Mouse (Mus musculus): ENCODE data around the gene Asah2. TPM values are rescaled to one million over a fixed set of nuclear protein-coding genes. Genes with fewer than 3 reads are reported as not detected.

Asah2 gene
- polyA plus RNA-seq, 1 experiment, result 6.2 TPM

- Histone ChIP-seq H3K4me3 (ENCODE audit: insufficient read depth, low read length) (no peak overlapping the region), H3K4me1 (ENCODE audit: control insufficient read depth, insufficient read depth, low read length) (no peaks in the 10 kb centered on the region), H3K27ac (ENCODE audit: insufficient read depth, low read length) (no peak overlapping the region)
- no peak for TF ChIP-seq POLR2A (IDR thresholded peaks at IDR 0.05; ENCODE audit: extremely low read depth, insufficient read depth, low read length)
- no peak for TF ChIP-seq CTCF (IDR thresholded peaks at IDR 0.05; ENCODE audit: extremely low read depth, insufficient read depth, low read length)
Observed at GRCm38 (mm10) chr19:32019722-32020121, 88.3 kb downstream of the Asah2 start.

GRCm38 (mm10) chr19:32018585-32018984, 89.4 kb downstream of the Asah2 start:
- H3K4me3 ChIP-seq (ENCODE audit: insufficient read depth, low read length), result no peak overlapping the region
- no peak for TF ChIP-seq CTCF (IDR thresholded peaks at IDR 0.05; ENCODE audit: extremely low read depth, insufficient read depth, low read length)
- no peak for TF ChIP-seq POLR2A (IDR thresholded peaks at IDR 0.05; ENCODE audit: extremely low read depth, insufficient read depth, low read length)
- H3K4me1 ChIP-seq (ENCODE audit: control insufficient read depth, insufficient read depth, low read length), result no peaks in the 10 kb centered on the region
- H3K27ac ChIP-seq (ENCODE audit: insufficient read depth, low read length), result no peak overlapping the region

GRCm38 (mm10) chr19:32018053-32018452, 90.0 kb downstream of the Asah2 start:
- H3K27ac ChIP-seq (ENCODE audit: insufficient read depth, low read length), result no peak overlapping the region
- TF ChIP-seq CTCF (IDR thresholded peaks at IDR 0.05; ENCODE audit: extremely low read depth, insufficient read depth, low read length) (no peak), POLR2A (IDR thresholded peaks at IDR 0.05; ENCODE audit: extremely low read depth, insufficient read depth, low read length) (no peak)
- no peak overlapping the region for H3K4me3 ChIP-seq (ENCODE audit: insufficient read depth, low read length)
- no peaks in the 10 kb centered on the region for H3K4me1 ChIP-seq (ENCODE audit: control insufficient read depth, insufficient read depth, low read length)

GRCm38 (mm10) chr19:32002623-32003022, 105.4 kb downstream of the Asah2 start:
- H3K4me3 ChIP-seq (ENCODE audit: insufficient read depth, low read length), result no peak overlapping the region
- H3K4me1 ChIP-seq (ENCODE audit: control insufficient read depth, insufficient read depth, low read length), result no peaks in the 10 kb centered on the region
- H3K27ac ChIP-seq (ENCODE audit: insufficient read depth, low read length), result no peak overlapping the region
- TF ChIP-seq POLR2A (IDR thresholded peaks at IDR 0.05; ENCODE audit: extremely low read depth, insufficient read depth, low read length) (no peak), CTCF (IDR thresholded peaks at IDR 0.05; ENCODE audit: extremely low read depth, insufficient read depth, low read length) (no peak)

GRCm38 (mm10) chr19:31996916-31997315, 111.1 kb downstream of the Asah2 start:
- TF ChIP-seq CTCF (IDR thresholded peaks at IDR 0.05; ENCODE audit: extremely low read depth, insufficient read depth, low read length) (no peak), POLR2A (IDR thresholded peaks at IDR 0.05; ENCODE audit: extremely low read depth, insufficient read depth, low read length) (no peak)
- Histone ChIP-seq H3K4me1 (ENCODE audit: control insufficient read depth, insufficient read depth, low read length) (no peaks in the 10 kb centered on the region), H3K4me3 (ENCODE audit: insufficient read depth, low read length) (no peak overlapping the region), H3K27ac (ENCODE audit: insufficient read depth, low read length) (no peak overlapping the region)

- Histone ChIP-seq H3K4me3 (ENCODE audit: insufficient read depth, low read length) (no peak overlapping the region), H3K4me1 (ENCODE audit: control insufficient read depth, insufficient read depth, low read length) (no peaks in the 10 kb centered on the region), H3K27ac (ENCODE audit: insufficient read depth, low read length) (no peak overlapping the region)
- TF ChIP-seq CTCF (IDR thresholded peaks at IDR 0.05; ENCODE audit: extremely low read depth, insufficient read depth, low read length), result no peak
- TF ChIP-seq POLR2A (IDR thresholded peaks at IDR 0.05; ENCODE audit: extremely low read depth, insufficient read depth, low read length), result no peak
Observed at GRCm38 (mm10) chr19:31991057-31991456, 117.0 kb downstream of the Asah2 start.

GRCm38 (mm10) chr19:31975882-31976281, 132.1 kb downstream of the Asah2 start:
- Histone ChIP-seq H3K27ac (ENCODE audit: insufficient read depth, low read length) (no peak overlapping the region), H3K4me1 (ENCODE audit: control insufficient read depth, insufficient read depth, low read length) (no peaks in the 10 kb centered on the region), H3K4me3 (ENCODE audit: insufficient read depth, low read length) (no peak overlapping the region)
- TF ChIP-seq POLR2A (IDR thresholded peaks at IDR 0.05; ENCODE audit: extremely low read depth, insufficient read depth, low read length) (no peak), CTCF (IDR thresholded peaks at IDR 0.05; ENCODE audit: extremely low read depth, insufficient read depth, low read length) (no peak)

GRCm38 (mm10) chr19:31971998-31972397, 136.0 kb downstream of the Asah2 start:
- H3K4me1 ChIP-seq (ENCODE audit: control insufficient read depth, insufficient read depth, low read length), result no peaks in the 10 kb centered on the region
- no peak overlapping the region for H3K4me3 ChIP-seq (ENCODE audit: insufficient read depth, low read length)
- H3K27ac ChIP-seq (ENCODE audit: insufficient read depth, low read length), result no peak overlapping the region
- TF ChIP-seq POLR2A (IDR thresholded peaks at IDR 0.05; ENCODE audit: extremely low read depth, insufficient read depth, low read length) (no peak), CTCF (IDR thresholded peaks at IDR 0.05; ENCODE audit: extremely low read depth, insufficient read depth, low read length) (peak; percentile 98)

GRCm38 (mm10) chr19:31971405-31971804, 136.6 kb downstream of the Asah2 start:
- Histone ChIP-seq H3K27ac (ENCODE audit: insufficient read depth, low read length) (no peak overlapping the region), H3K4me1 (ENCODE audit: control insufficient read depth, insufficient read depth, low read length) (no peaks in the 10 kb centered on the region), H3K4me3 (ENCODE audit: insufficient read depth, low read length) (no peak overlapping the region)
- no peak for TF ChIP-seq POLR2A (IDR thresholded peaks at IDR 0.05; ENCODE audit: extremely low read depth, insufficient read depth, low read length)
- no peak for TF ChIP-seq CTCF (IDR thresholded peaks at IDR 0.05; ENCODE audit: extremely low read depth, insufficient read depth, low read length)

GRCm38 (mm10) chr19:31967933-31968532, 140.0 kb downstream of the Asah2 start:
- H3K4me1 ChIP-seq (ENCODE audit: control insufficient read depth, insufficient read depth, low read length), result no peaks in the 10 kb centered on the region
- TF ChIP-seq POLR2A (IDR thresholded peaks at IDR 0.05; ENCODE audit: extremely low read depth, insufficient read depth, low read length) (no peak), CTCF (IDR thresholded peaks at IDR 0.05; ENCODE audit: extremely low read depth, insufficient read depth, low read length) (peak; percentile 9; the same call in 1 of the 2 replicates)
- no peak overlapping the region for H3K27ac ChIP-seq (ENCODE audit: insufficient read depth, low read length)
- H3K4me3 ChIP-seq (ENCODE audit: insufficient read depth, low read length), result no peak overlapping the region

Data from cortical plate, adult 2 months (tissue).